Mouse (Mus musculus): ENCODE data around the gene Thoc2.
"Not testable (repeated sequence)": the region's sequence is repeated elsewhere in the genome, so short reads cannot be mapped to it uniquely, and the experiment has no call there.

Gene Thoc2

DNA sequence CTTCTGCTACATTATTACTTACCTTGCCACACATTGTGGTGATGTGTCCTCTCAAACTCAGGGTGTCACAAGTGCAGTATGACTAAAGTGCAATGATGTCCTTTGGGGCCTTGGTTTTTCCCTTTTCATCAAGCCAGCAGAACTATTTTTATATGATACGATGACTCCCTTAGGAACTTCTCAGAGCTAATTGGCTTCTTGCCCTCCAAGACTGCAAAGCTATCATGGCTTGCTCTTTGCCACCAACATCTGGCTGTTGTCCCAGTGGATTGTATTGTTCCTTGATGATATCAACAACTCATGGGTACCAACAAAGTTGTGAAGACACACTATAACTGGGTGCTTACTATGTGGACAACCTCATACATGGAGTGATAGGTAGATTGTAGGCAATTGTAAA is at the start of gene Thoc2:
Gene Thoc2 (minus strand): TSS at position 101 of the 400 bp plus-strand sequence.
- no peak for DNase-seq (ENCODE audit: inconsistent ontology term)

GRCm38 (mm10) chrX:41970096-41970495 is 49.6 kb upstream of the Thoc2 start:
- peak; percentile 62 for DNase-seq (ENCODE audit: inconsistent ontology term)

- DNase-seq (ENCODE audit: inconsistent ontology term), result peak; percentile 43
Measured at GRCm38 (mm10) chrX:41969341-41969740, 48.9 kb upstream of the Thoc2 start.

DNA sequence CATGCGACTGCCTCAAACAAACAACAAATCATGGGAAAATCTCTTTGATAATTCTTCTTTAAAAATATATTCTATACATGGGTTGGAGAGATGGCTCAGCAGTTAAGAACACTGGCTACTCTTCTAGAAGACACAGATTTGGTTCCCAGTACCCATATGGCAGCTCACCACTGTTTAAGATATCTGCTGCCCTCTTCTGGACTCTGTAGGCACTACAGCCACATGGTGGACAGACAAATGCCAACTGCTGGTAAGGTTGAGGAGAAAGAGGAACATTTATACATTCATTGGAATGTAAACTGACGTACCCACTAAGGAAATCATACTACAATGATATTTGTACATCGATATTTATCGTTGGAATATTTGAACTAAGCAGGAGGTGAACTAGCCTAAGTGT is 36.7 kb upstream of the Thoc2 start:
- DNase-seq (ENCODE audit: inconsistent ontology term), result no peak

GRCm38 (mm10) chrX:41941840-41942239 is 21.4 kb upstream of the Thoc2 start:
- no peak for DNase-seq (ENCODE audit: inconsistent ontology term)

GRCm38 (mm10) chrX:41931821-41932220 is 11.3 kb upstream of the Thoc2 start:
- not testable (repeated sequence) for DNase-seq (ENCODE audit: inconsistent ontology term)

DNA sequence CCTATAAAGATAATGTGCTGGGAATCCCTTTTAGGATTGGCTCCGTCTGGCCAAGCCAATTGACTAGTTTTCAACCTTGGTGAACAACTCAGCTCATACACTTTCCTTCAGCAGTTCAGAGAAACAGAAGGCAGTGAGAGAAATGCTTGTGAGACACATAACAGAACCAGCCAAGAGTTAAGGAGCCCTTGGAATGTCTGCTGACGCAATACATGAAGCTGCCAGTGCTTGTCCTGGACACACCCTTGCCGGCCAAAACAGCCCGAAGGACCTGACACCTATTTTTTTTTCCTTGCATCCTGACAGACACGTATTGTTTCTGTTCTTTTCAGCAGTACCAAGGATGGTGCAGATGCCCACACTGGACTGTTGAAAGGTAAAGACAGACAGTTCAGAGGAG is 4.2 kb upstream of the Thoc2 start:
- no peak for DNase-seq (ENCODE audit: inconsistent ontology term)

DNA sequence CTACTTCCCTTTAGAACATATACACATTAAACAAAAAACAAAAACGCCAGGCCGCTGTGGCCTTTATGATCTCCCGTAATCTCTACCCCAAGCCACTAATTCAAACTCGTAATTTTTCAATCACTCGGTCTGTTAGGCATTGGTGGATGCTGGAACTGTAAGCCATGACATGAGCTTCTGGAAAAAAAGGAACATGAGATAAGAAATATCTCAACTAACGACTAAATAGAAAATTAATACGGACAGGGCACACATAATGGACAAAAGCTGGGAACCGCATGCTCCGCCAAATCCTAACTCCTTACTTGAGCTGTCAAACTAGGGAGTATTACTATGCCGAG is 8.4 kb downstream of the Thoc2 start:
- no peak for DNase-seq (ENCODE audit: inconsistent ontology term)

GRCm38 (mm10) chrX:41911390-41912060 is 8.9 kb downstream of the Thoc2 start:
- peak; percentile 92 for DNase-seq (ENCODE audit: inconsistent ontology term)

DNA sequence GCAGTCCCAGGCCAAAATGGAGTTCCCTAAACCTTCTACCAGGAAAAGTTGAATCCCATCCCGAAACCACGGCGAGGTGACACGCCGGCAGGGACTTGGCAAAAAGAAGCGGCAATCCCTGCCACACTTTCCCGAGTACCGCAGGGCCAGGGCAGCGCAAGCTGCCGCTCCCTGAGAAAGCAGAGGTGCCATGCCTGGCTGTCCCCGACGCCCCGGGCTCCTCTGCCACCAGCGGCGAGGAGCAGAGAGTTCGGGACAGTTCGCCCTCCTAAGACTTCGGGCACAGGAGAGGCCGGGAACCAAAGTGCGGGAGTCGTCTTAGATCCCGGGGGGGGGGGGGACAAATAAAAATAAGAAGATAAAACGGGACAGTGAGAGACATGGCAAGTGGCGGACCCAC is 9.5 kb downstream of the Thoc2 start:
- DNase-seq (ENCODE audit: inconsistent ontology term), result no peak

- DNase-seq (ENCODE audit: inconsistent ontology term), result peak; percentile 16
Measured at GRCm38 (mm10) chrX:41910471-41910870, 10.0 kb downstream of the Thoc2 start.

- DNase-seq (ENCODE audit: inconsistent ontology term), result no peak
Measured at GRCm38 (mm10) chrX:41884759-41885505, 35.5 kb downstream of the Thoc2 start.

- no peak for DNase-seq (ENCODE audit: inconsistent ontology term)
Measured at GRCm38 (mm10) chrX:41876581-41876980, 43.9 kb downstream of the Thoc2 start.

DNA sequence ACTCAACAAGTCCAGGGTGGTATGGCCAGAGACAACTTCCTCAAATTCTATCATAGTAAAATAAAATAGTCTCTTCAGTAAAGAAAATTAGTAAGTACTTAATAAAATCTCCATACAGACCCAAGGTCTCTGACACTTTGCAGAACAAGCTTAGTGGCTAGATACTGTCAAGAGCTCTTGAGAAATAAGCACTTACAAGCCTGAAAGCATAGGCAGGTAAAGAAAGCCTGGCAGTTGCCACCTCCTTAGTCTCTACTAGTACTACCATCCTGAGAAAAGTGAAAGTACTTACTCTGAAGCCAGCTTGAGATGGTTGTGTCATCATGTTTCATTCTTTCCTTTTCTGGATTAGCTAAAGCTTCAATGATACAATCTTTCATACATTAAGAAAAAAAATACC is 82.7 kb downstream of the Thoc2 start:
- no peak for DNase-seq (ENCODE audit: inconsistent ontology term)

DNA sequence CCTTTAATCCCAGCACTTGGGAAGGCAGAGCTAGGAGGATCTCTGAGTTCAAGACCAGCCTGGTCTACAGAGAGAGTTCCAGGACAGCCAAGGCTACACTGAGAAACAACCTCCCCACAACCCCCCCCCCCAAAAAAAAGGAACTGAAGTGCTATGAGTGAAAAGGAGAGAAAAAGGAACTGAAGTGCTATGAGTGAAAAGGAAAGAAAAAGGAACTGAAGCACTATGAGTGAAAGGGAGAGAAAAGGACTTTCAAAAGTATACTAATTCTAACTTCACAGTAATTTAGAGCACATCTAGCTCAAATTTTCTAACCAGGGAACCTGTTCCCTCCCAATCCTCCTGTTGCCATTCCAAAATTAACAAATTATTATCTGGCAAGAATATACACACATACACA is 114.9 kb downstream of the Thoc2 start:
- DNase-seq (ENCODE audit: inconsistent ontology term), result no peak

DNA sequence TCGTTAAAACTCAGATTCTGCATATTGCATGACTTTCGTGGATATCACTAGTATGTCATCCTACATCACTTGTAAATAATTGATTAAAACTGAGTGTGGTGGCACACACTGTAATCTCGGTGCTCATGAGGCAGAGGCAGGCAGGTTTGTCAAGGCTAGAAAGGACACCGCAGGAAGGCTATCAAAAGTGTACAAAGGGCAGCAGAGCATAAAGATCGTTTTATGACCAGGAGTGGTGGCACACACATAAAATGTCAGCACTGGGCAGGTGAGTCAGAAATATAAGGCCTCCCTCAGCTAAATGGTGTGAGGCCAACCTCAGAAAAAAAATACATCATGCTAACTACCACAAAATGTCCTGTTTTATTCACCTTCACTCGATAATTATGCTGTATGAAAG is 127.2 kb downstream of the Thoc2 start:
- no peak for DNase-seq (ENCODE audit: inconsistent ontology term)
